Mouse (Mus musculus) hindbrain, embryonic 13.5 days (tissue): Measurements from ENCODE around the gene Stat5b. TPM values are rescaled to one million over a fixed set of nuclear protein-coding genes. Genes with fewer than 3 reads are reported as not detected.
"Not testable (repeated sequence)": the region's sequence is repeated elsewhere in the genome, so short reads cannot be mapped to it uniquely, and the experiment has no call there.

ENCODE experiments used
- ATAC-seq: fragments of 200-750 bp; cut with Nextera tagmentation; 2 replicates; pipeline ENCODE4 v1.8.0; 2017; ENCODE audit warnings: moderate TSS enrichment; ENCODE audit not compliant: low FRiP score
- H3K27ac ChIP-seq: fragments of 300-500 bp; sonication (generic); 2 replicates; pipeline ENCODE4 v1.5.1; 2015; ENCODE audit warnings: inconsistent platforms, mild to moderate bottlenecking, moderate library complexity
- H3K27me3 ChIP-seq: fragments of 300-500 bp; sonication (generic); 2 replicates; pipeline ENCODE4 v1.6.1; 2015; ENCODE audit warnings: mild to moderate bottlenecking, inconsistent platforms
- H3K36me3 ChIP-seq: fragments of 300-500 bp; sonication (generic); 2 replicates; pipeline ENCODE4 v1.6.1; 2015; ENCODE audit warnings: mild to moderate bottlenecking, inconsistent platforms
- H3K4me1 ChIP-seq: fragments of 300-500 bp; sonication (generic); replicated peaks from 2 replicates; pipeline ENCODE4 v1.6.1; 2015; ENCODE audit warnings: inconsistent platforms
- H3K4me2 ChIP-seq: fragments of 300-500 bp; sonication (generic); 2 replicates; pipeline ENCODE4 v1.6.1; 2015; ENCODE audit warnings: inconsistent platforms, mild to moderate bottlenecking, moderate library complexity
- H3K4me3 ChIP-seq: fragments of 300-500 bp; sonication (generic); 2 replicates; pipeline ENCODE4 v1.5.1; 2015; ENCODE audit warnings: mild to moderate bottlenecking, inconsistent platforms
- H3K9ac ChIP-seq: fragments of 300-500 bp; sonication (generic); 2 replicates; pipeline ENCODE4 v1.6.1; 2015; ENCODE audit warnings: mild to moderate bottlenecking, inconsistent platforms
- H3K9me3 ChIP-seq: fragments of 300-500 bp; sonication (generic); 2 replicates; pipeline ENCODE4 v1.6.1; 2016; ENCODE audit warnings: inconsistent platforms
- WGBS: fragments of 180-500 bp; shearing (Covaris S2); methylation state at CpG from one replicate; pipeline ENCODE4 v1.1.7; 2015; 5-methylcytosine and 5-hydroxymethylcytosine counted together
- polyA plus RNA-seq: library from polyadenylated mRNA; unstranded; fragments of >200 nt; fragmentation: Nextera tagmentation; extraction: Ambion mirVana; gene quantifications from 2 replicates; pipeline ENCODE4 v1.2.1, GENCODE M21; 2015

Gene Stat5b
- polyA plus RNA-seq, 1 experiment from 2014 or later: 14.1 TPM

DNA sequence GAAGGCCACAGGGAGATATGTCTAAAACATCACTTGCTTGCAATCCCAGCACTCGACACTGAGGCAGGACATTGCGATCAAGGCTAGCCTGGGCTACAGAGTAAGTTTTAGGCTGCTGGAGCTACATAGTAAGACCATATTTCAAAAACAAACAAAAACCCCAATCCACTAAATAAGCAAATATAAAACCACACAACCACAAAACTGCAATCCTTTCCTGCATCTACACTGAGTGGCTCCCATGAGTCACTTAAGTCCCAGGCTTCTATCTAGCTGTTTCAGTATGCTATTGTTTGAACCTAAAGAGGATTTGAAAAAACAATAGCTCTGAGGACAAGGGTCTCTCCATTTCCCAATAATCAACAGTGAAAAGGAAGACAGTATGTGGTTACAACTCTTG, 55.1 kb downstream of the Stat5b start:
- no peak overlapping the region for H3K27ac ChIP-seq
- H3K9me3 ChIP-seq: no peaks in the 10 kb centered on the region
- ATAC-seq: no peak
- peaks cover 39% of the 10 kb centered on the region for H3K36me3 ChIP-seq
- H3K9ac ChIP-seq: no peak overlapping the region
- H3K4me3 ChIP-seq: no peak overlapping the region
- no peaks in the 10 kb centered on the region for H3K4me1 ChIP-seq
- H3K27me3 ChIP-seq: no peaks in the 10 kb centered on the region
- H3K4me2 ChIP-seq: no peak overlapping the region
- 94% methylated on average over 2 of the region's 2 CpGs for WGBS

- Histone ChIP-seq H3K27me3 (no peaks in the 10 kb centered on the region), H3K9me3 (no peaks in the 10 kb centered on the region), H3K36me3 (peaks cover 56% of the 10 kb centered on the region), H3K9ac (no peak overlapping the region), H3K4me2 (no peak overlapping the region), H3K4me3 (no peak overlapping the region), H3K4me1 (no peaks in the 10 kb centered on the region), H3K27ac (no peak overlapping the region)
- WGBS: 89% methylated on average over 2 of the region's 2 CpGs
- ATAC-seq: no peak
Observed at GRCm38 (mm10) chr11:100791457-100792049, 59.0 kb downstream of the Stat5b start.

GRCm38 (mm10) chr11:100790644-100791043, 59.9 kb downstream of the Stat5b start:
- peaks cover 58% of the 10 kb centered on the region for H3K36me3 ChIP-seq
- H3K27ac ChIP-seq, H3K4me1 ChIP-seq, H3K27me3 ChIP-seq, H3K4me2 ChIP-seq, H3K9ac ChIP-seq, ATAC-seq, H3K4me3 ChIP-seq, H3K9me3 ChIP-seq: not testable (repeated sequence)
- 91% methylated on average over 9 of the region's 9 CpGs for WGBS

- Histone ChIP-seq H3K4me1 (no peaks in the 10 kb centered on the region), H3K27me3 (no peaks in the 10 kb centered on the region), H3K36me3 (peaks cover 63% of the 10 kb centered on the region), H3K27ac (no peak overlapping the region), H3K9ac (no peak overlapping the region; the same call in 1 of the 2 replicates), H3K9me3 (no peaks in the 10 kb centered on the region), H3K4me2 (no peak overlapping the region), H3K4me3 (no peak overlapping the region)
- WGBS: 83% methylated on average over 3 of the region's 3 CpGs
- ATAC-seq: no peak
Observed at GRCm38 (mm10) chr11:100789702-100790101, 60.8 kb downstream of the Stat5b start.

DNA sequence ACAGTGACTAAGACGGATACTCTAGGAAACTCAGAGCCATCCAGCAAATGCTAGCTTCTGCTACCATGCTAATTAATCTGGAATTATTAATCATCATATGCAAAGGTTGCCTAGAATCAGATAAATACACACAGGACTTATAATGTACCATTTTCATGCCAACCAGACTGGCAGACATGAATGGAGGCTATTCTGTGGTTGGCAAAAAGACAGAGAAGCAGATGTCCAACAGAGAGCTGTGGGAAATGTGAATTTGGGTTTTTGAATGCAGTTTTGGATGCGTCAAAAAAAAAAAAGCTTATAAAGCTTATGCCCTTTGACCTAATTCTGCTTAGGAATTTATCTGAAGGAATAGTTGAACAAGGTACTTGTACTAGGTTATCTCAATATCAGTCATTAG, 64.8 kb downstream of the Stat5b start:
- Histone ChIP-seq H3K4me3 (no peak overlapping the region), H3K4me2 (no peak overlapping the region), H3K9ac (no peak overlapping the region), H3K36me3 (peaks cover 81% of the 10 kb centered on the region), H3K27ac (no peak overlapping the region), H3K27me3 (no peaks in the 10 kb centered on the region), H3K4me1 (no peaks in the 10 kb centered on the region), H3K9me3 (no peaks in the 10 kb centered on the region)
- WGBS: 94% methylated on average over 2 of the region's 2 CpGs
- no peak for ATAC-seq

DNA sequence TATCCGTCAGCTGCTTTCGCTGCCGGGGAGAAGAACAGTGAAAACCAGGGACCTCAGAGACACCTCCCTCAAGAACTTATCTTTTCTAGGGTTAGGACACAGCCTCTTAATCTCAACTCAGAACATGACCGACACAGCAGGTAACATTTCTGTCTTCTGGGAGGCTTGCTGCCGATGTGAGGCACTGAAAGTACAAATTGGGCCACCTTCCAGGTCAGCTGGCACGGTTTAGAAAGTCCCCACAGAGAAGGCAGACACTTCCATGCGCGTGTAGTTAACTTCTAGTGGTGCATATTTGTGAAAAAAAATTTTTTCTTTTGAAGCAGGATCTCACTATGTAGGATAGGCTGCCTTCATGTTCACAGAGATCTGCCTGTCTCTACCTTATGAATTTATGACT, 66.2 kb downstream of the Stat5b start:
- Histone ChIP-seq H3K9ac (no peak overlapping the region), H3K27me3 (no peaks in the 10 kb centered on the region), H3K36me3 (peaks cover 82% of the 10 kb centered on the region), H3K4me2 (no peak overlapping the region), H3K9me3 (no peaks in the 10 kb centered on the region), H3K4me1 (no peaks in the 10 kb centered on the region), H3K4me3 (no peak overlapping the region), H3K27ac (no peak overlapping the region)
- 89% methylated on average over 8 of the region's 8 CpGs for WGBS
- no peak for ATAC-seq

GRCm38 (mm10) chr11:100782568-100782967, 68.0 kb downstream of the Stat5b start:
- Histone ChIP-seq H3K4me2 (no peak overlapping the region), H3K27ac (no peak overlapping the region), H3K36me3 (peaks cover 74% of the 10 kb centered on the region), H3K9me3 (no peaks in the 10 kb centered on the region), H3K9ac (no peak overlapping the region), H3K4me3 (no peak overlapping the region), H3K4me1 (no peaks in the 10 kb centered on the region), H3K27me3 (no peaks in the 10 kb centered on the region)
- 90% methylated on average over 13 of the region's 13 CpGs for WGBS
- ATAC-seq: no peak

GRCm38 (mm10) chr11:100781763-100782475, 68.6 kb downstream of the Stat5b start:
- Histone ChIP-seq H3K4me1 (no peaks in the 10 kb centered on the region), H3K9me3 (no peaks in the 10 kb centered on the region), H3K9ac (no peak overlapping the region), H3K36me3 (peaks cover 67% of the 10 kb centered on the region), H3K4me2 (no peak overlapping the region), H3K27ac (no peak overlapping the region), H3K27me3 (no peaks in the 10 kb centered on the region), H3K4me3 (no peak overlapping the region)
- no peak for ATAC-seq
- WGBS: 92% methylated on average over 15 of the region's 15 CpGs

DNA sequence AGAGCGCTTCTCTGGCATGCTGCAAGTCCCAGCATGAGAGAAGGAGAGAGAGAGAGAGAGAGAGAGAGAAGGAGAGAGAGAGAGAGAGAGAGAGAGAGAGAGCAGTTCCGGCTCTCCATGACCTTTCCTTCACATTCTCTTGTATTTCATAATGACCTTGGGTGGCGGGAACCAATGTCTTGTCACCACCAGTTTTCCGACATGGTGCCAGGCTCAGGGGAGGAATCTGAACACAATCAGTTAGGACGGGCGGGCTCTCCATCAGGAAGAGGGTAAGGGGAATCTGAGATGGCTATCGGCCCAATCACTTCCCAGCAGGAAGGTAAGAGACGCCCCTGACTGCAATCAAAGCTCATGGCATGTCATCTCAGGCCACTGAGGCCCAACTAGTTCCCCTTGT, 70.3 kb downstream of the Stat5b start:
- H3K36me3 ChIP-seq: peaks cover 54% of the 10 kb centered on the region
- H3K4me1 ChIP-seq: no peaks in the 10 kb centered on the region
- no peak for ATAC-seq
- no peak overlapping the region for H3K4me3 ChIP-seq
- H3K9me3 ChIP-seq: no peaks in the 10 kb centered on the region
- no peak overlapping the region for H3K9ac ChIP-seq
- H3K27ac ChIP-seq: no peak overlapping the region
- WGBS: 84% methylated on average over 8 of the region's 8 CpGs
- H3K27me3 ChIP-seq: no peaks in the 10 kb centered on the region
- H3K4me2 ChIP-seq: no peak overlapping the region

DNA sequence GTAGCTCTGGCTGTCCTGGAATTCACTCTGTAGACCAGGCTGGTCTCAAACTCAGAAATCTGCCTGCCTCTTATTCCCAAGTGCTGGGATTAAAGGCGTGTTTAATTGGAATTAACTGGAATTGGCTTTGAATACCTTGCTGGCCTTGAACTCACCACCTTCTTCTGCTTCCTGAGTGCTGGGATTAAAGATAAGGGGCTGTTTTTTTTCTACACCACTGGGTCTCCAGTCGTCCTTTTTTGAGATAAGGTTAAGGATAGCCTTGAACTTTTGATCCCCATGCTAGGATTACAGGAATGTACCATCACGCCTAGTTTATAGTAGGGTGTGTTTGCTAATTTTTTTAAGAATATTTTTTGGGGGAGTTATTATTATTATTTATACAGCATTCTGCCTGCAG, 72.5 kb downstream of the Stat5b start:
- no peaks in the 10 kb centered on the region for H3K9me3 ChIP-seq
- no peaks in the 10 kb centered on the region for H3K27me3 ChIP-seq
- H3K27ac ChIP-seq: no peak overlapping the region
- H3K4me1 ChIP-seq: no peaks in the 10 kb centered on the region
- H3K4me3 ChIP-seq: no peak overlapping the region
- peaks cover 38% of the 10 kb centered on the region for H3K36me3 ChIP-seq
- 81% methylated on average over 3 of the region's 3 CpGs for WGBS
- H3K4me2 ChIP-seq: no peak overlapping the region
- no peak overlapping the region for H3K9ac ChIP-seq
- no peak for ATAC-seq

DNA sequence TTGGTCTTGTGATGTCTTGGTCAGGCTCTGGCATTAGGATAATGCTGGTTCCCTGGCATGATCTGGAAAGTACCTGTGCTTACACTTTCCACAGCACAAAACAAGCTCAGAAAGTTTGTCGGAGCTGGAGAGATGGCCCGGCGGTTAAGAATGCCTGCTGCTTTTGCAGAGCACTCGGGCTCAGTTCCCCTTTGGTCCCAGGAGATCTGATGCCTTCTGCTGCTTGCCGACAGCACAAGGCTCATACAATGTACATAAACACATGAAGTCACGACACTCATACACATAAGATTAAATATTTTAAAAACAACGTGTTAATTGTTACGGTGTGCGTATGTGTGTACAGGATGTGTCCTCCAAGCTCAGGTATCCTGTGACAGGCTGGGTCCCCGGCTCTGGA, 74.6 kb downstream of the Stat5b start:
- Histone ChIP-seq H3K4me3 (no peak overlapping the region), H3K27me3 (no peaks in the 10 kb centered on the region), H3K9ac (no peak overlapping the region), H3K4me1 (no peaks in the 10 kb centered on the region; the same call in 1 of the 2 replicates), H3K9me3 (no peaks in the 10 kb centered on the region), H3K4me2 (no peak overlapping the region), H3K27ac (no peak overlapping the region), H3K36me3 (peaks cover 17% of the 10 kb centered on the region)
- no peak for ATAC-seq
- WGBS: 80% methylated on average over 10 of the region's 10 CpGs

- Histone ChIP-seq H3K27ac (no peak overlapping the region), H3K36me3 (peaks cover 5% of the 10 kb centered on the region), H3K4me2 (no peak overlapping the region), H3K9me3 (no peaks in the 10 kb centered on the region), H3K9ac (no peak overlapping the region), H3K4me1 (peaks cover 5% of the 10 kb centered on the region), H3K27me3 (no peaks in the 10 kb centered on the region), H3K4me3 (no peak overlapping the region)
- ATAC-seq: no peak
- 82% methylated on average over 4 of the region's 4 CpGs for WGBS
Observed at GRCm38 (mm10) chr11:100774261-100774660, 76.3 kb downstream of the Stat5b start.
